Mouse (Mus musculus) thymus, postnatal 0 days (tissue): ENCODE data around the gene Smarca2. TPM values are rescaled to one million over a fixed set of nuclear protein-coding genes. Genes with fewer than 3 reads are reported as not detected.
"Not testable (repeated sequence)": the region's sequence is repeated elsewhere in the genome, so short reads cannot be mapped to it uniquely, and the experiment has no call there.

ENCODE experiments used
- DNase-seq: peaks from one replicate; pipeline ENCODE4 v3.0.0-alpha.2; 2015; ENCODE audit warnings: low spot score
- polyA plus RNA-seq: library from polyadenylated mRNA; unstranded; fragments of >200 nt; fragmentation: Nextera tagmentation; extraction: Ambion mirVana; gene quantifications from 2 replicates; pipeline ENCODE4 v1.2.1, GENCODE M21; 2015

Smarca2 gene
- polyA plus RNA-seq, 1 experiment from 2014 or later = 23.9 TPM

GRCm38 (mm10) chr19:26690516-26690915, 85.7 kb downstream of the Smarca2 start:
- no peak for DNase-seq

GRCm38 (mm10) chr19:26697107-26697506, 92.3 kb downstream of the Smarca2 start:
- no peak for DNase-seq

- no peak for DNase-seq
Observed at GRCm38 (mm10) chr19:26704545-26705209, 99.8 kb downstream of the Smarca2 start.

GRCm38 (mm10) chr19:26706910-26707309, 102.1 kb downstream of the Smarca2 start:
- peak; percentile 26 for DNase-seq

- DNase-seq = no peak
Observed at GRCm38 (mm10) chr19:26709095-26709494, 104.2 kb downstream of the Smarca2 start.

- DNase-seq = peak; percentile 58
Observed at GRCm38 (mm10) chr19:26711268-26711667, 106.4 kb downstream of the Smarca2 start.

- no peak for DNase-seq
Observed at GRCm38 (mm10) chr19:26716217-26716616, 111.4 kb downstream of the Smarca2 start.

GRCm38 (mm10) chr19:26718221-26718620, 113.4 kb downstream of the Smarca2 start:
- peak; percentile 32 for DNase-seq

- DNase-seq = no peak
Observed at GRCm38 (mm10) chr19:26719161-26719560, 114.3 kb downstream of the Smarca2 start.

GRCm38 (mm10) chr19:26721741-26722140, 116.9 kb downstream of the Smarca2 start:
- DNase-seq = no peak

- no peak for DNase-seq
Observed at GRCm38 (mm10) chr19:26723899-26724298, 119.0 kb downstream of the Smarca2 start.

GRCm38 (mm10) chr19:26724626-26725025, 119.8 kb downstream of the Smarca2 start:
- peak; percentile 61 for DNase-seq

GRCm38 (mm10) chr19:26727796-26728195, 122.9 kb downstream of the Smarca2 start:
- no peak for DNase-seq

- DNase-seq = no peak
Observed at GRCm38 (mm10) chr19:26730486-26730885, 125.6 kb downstream of the Smarca2 start.

GRCm38 (mm10) chr19:26731121-26731520, 126.3 kb downstream of the Smarca2 start:
- DNase-seq = no peak

- peak; percentile 18 for DNase-seq
Observed at GRCm38 (mm10) chr19:26731809-26732208, 127.0 kb downstream of the Smarca2 start.

GRCm38 (mm10) chr19:26733055-26733454, 128.2 kb downstream of the Smarca2 start:
- DNase-seq = no peak

- no peak for DNase-seq
Observed at GRCm38 (mm10) chr19:26733546-26734100, 128.8 kb downstream of the Smarca2 start.

- DNase-seq = no peak
Observed at GRCm38 (mm10) chr19:26734704-26735109, 129.9 kb downstream of the Smarca2 start.

- not testable (repeated sequence) for DNase-seq
Observed at GRCm38 (mm10) chr19:26745021-26745420, 140.2 kb downstream of the Smarca2 start.

- DNase-seq = no peak
Observed at GRCm38 (mm10) chr19:26745567-26745966, 140.7 kb downstream of the Smarca2 start.

- no peak for DNase-seq
Observed at GRCm38 (mm10) chr19:26746290-26746689, 141.4 kb downstream of the Smarca2 start.
